Mouse (Mus musculus) forebrain, embryonic 16.5 days (tissue): ENCODE measurements around the gene E2f8. TPM values are rescaled to one million over a fixed set of nuclear protein-coding genes. Genes with fewer than 3 reads are reported as not detected.

Experiments used
- ATAC-seq: fragments of 200-750 bp; cut with Nextera tagmentation; 2 replicates; pipeline ENCODE4 v1.8.0; 2017; ENCODE audit warnings: mild to moderate bottlenecking, moderate library complexity
- H3K27ac ChIP-seq: fragments of 300-500 bp; sonication (generic); 2 replicates; pipeline ENCODE4 v1.5.1; 2014; ENCODE audit warnings: low read length, control low read depth
- H3K27me3 ChIP-seq: fragments of 300-500 bp; sonication (generic); replicated peaks from 2 replicates; pipeline ENCODE4 v1.6.1; 2014; ENCODE audit warnings: low read length; ENCODE audit not compliant: control insufficient read depth, insufficient read depth
- H3K36me3 ChIP-seq: fragments of 300-500 bp; sonication (generic); 2 replicates; pipeline ENCODE4 v1.6.1; 2014; ENCODE audit not compliant: control insufficient read depth, insufficient read depth
- H3K4me1 ChIP-seq: fragments of 300-500 bp; sonication (generic); replicated peaks from 2 replicates; pipeline ENCODE4 v1.6.1; 2014; ENCODE audit warnings: low read length; ENCODE audit not compliant: control insufficient read depth, insufficient read depth
- H3K4me2 ChIP-seq: fragments of 300-500 bp; sonication (generic); 2 replicates; pipeline ENCODE4 v1.6.1; 2014; ENCODE audit warnings: mild to moderate bottlenecking, low read length, control low read depth
- H3K4me3 ChIP-seq: fragments of 300-500 bp; sonication (generic); replicated peaks from 2 replicates; pipeline ENCODE4 v1.5.1; 2014; ENCODE audit warnings: mild to moderate bottlenecking, low read length, control low read depth
- H3K9ac ChIP-seq: fragments of 300-500 bp; sonication (generic); replicated peaks from 2 replicates; pipeline ENCODE4 v1.6.1; 2014; ENCODE audit warnings: low read depth, low read length, control low read depth
- H3K9me3 ChIP-seq: fragments of 300-500 bp; sonication (generic); 2 replicates; pipeline ENCODE4 v1.6.1; 2016; ENCODE audit warnings: low read length; ENCODE audit not compliant: control insufficient read depth
- WGBS: fragments of 180-500 bp; shearing (Covaris S2); extraction: QIAGEN DNeasy Blood & Tissue Kit; methylation state at CpG from one replicate; pipeline ENCODE4 v1.1.7; 2014; 5-methylcytosine and 5-hydroxymethylcytosine counted together
- polyA plus RNA-seq: library from polyadenylated mRNA; unstranded; fragments of >200 nt; fragmentation: Nextera tagmentation; extraction: Ambion mirVana; gene quantifications from 2 replicates; pipeline ENCODE4 v1.2.1, GENCODE M21; 2015

The E2f8 gene
- polyA plus RNA-seq, 1 experiment from 2014 or later: 4.8 TPM

GRCm38 (mm10) chr7:48851529-48852104 lies 29.8 kb downstream of the E2f8 start:
- Histone ChIP-seq H3K4me1 (0 out of 2 replicates have a peak, but pooled peaks cover 3% of the 10 kb centered on the region), H3K9ac (no peak overlapping the region), H3K4me2 (no peak overlapping the region), H3K36me3 (no peaks in the 10 kb centered on the region), H3K9me3 (no peaks in the 10 kb centered on the region), H3K27me3 (no peaks in the 10 kb centered on the region), H3K4me3 (no peak overlapping the region), H3K27ac (no peak overlapping the region)
- no peak for ATAC-seq
- WGBS: 40% methylated on average over 6 of the region's 6 CpGs

GRCm38 (mm10) chr7:48847820-48848650 lies 33.4 kb downstream of the E2f8 start, which contains the start of gene Csrp3:
Csrp3 (minus strand) TSS chr7:48848033.
- Histone ChIP-seq H3K27me3 (no peaks in the 10 kb centered on the region), H3K9ac (no peak within 1 kb of the TSS), H3K4me2 (no peak within 1 kb of the TSS), H3K4me1 (0 out of 2 replicates have a peak, but pooled peaks cover 3% of the 10 kb centered on the region), H3K27ac (no peak within 1 kb of the TSS), H3K9me3 (no peaks in the 10 kb centered on the region), H3K4me3 (no peak within 1 kb of the TSS), H3K36me3 (no peaks in the 10 kb centered on the region)
- 42% methylated on average over 11 of the region's 11 CpGs for WGBS
- no peak for ATAC-seq

GRCm38 (mm10) chr7:48846755-48847154 lies 34.6 kb downstream of the E2f8 start:
- no peak overlapping the region for H3K4me3 ChIP-seq
- 53% methylated on average over 6 of the region's 6 CpGs for WGBS
- no peak overlapping the region for H3K27ac ChIP-seq
- no peaks in the 10 kb centered on the region for H3K9me3 ChIP-seq
- H3K4me2 ChIP-seq: no peak overlapping the region
- ATAC-seq: no peak
- no peak overlapping the region for H3K9ac ChIP-seq
- 0 out of 2 replicates have a peak, but pooled peaks cover 1% of the 10 kb centered on the region for H3K4me1 ChIP-seq
- H3K27me3 ChIP-seq: no peaks in the 10 kb centered on the region
- H3K36me3 ChIP-seq: no peaks in the 10 kb centered on the region

- Histone ChIP-seq H3K4me1 (no peaks in the 10 kb centered on the region), H3K9ac (no peak overlapping the region), H3K4me3 (no peak overlapping the region), H3K27me3 (no peaks in the 10 kb centered on the region), H3K9me3 (no peaks in the 10 kb centered on the region), H3K4me2 (no peak overlapping the region), H3K36me3 (no peaks in the 10 kb centered on the region), H3K27ac (no peak overlapping the region)
- no peak for ATAC-seq
- 93% methylated on average over 12 of the region's 12 CpGs for WGBS
These were observed 36.0 kb downstream of the E2f8 start for GRCm38 (mm10) chr7:48845213-48845973.

GRCm38 (mm10) chr7:48843541-48843940 lies 37.9 kb downstream of the E2f8 start:
- Histone ChIP-seq H3K27ac (no peak overlapping the region), H3K27me3 (no peaks in the 10 kb centered on the region), H3K36me3 (no peaks in the 10 kb centered on the region), H3K4me2 (no peak overlapping the region), H3K4me1 (no peaks in the 10 kb centered on the region), H3K4me3 (no peak overlapping the region), H3K9ac (no peak overlapping the region), H3K9me3 (no peaks in the 10 kb centered on the region)
- ATAC-seq: no peak
- 89% methylated on average over 5 of the region's 5 CpGs for WGBS

- Histone ChIP-seq H3K4me2 (no peak overlapping the region), H3K36me3 (no peaks in the 10 kb centered on the region), H3K9me3 (no peaks in the 10 kb centered on the region), H3K9ac (no peak overlapping the region), H3K27me3 (no peaks in the 10 kb centered on the region), H3K27ac (no peak overlapping the region), H3K4me1 (no peaks in the 10 kb centered on the region), H3K4me3 (no peak overlapping the region)
- ATAC-seq: no peak
- WGBS: 71% methylated on average over 3 of the region's 3 CpGs
These were observed 39.0 kb downstream of the E2f8 start for GRCm38 (mm10) chr7:48842353-48842752.

- no peak for ATAC-seq
- Histone ChIP-seq H3K9me3 (no peaks in the 10 kb centered on the region), H3K27ac (no peak overlapping the region), H3K4me1 (no peaks in the 10 kb centered on the region), H3K4me3 (no peak overlapping the region), H3K27me3 (no peaks in the 10 kb centered on the region), H3K4me2 (no peak overlapping the region), H3K36me3 (no peaks in the 10 kb centered on the region), H3K9ac (no peak overlapping the region)
- WGBS: 84% methylated on average over 4 of the region's 4 CpGs
These were observed 39.9 kb downstream of the E2f8 start for GRCm38 (mm10) chr7:48841538-48841937.

GRCm38 (mm10) chr7:48840545-48840944 lies 40.9 kb downstream of the E2f8 start:
- H3K4me2 ChIP-seq: no peak overlapping the region
- no peaks in the 10 kb centered on the region for H3K36me3 ChIP-seq
- H3K9me3 ChIP-seq: no peaks in the 10 kb centered on the region
- no peak overlapping the region for H3K4me3 ChIP-seq
- 86% methylated on average over 2 of the region's 2 CpGs for WGBS
- H3K9ac ChIP-seq: no peak overlapping the region
- H3K27ac ChIP-seq: no peak overlapping the region
- no peak for ATAC-seq
- H3K4me1 ChIP-seq: no peaks in the 10 kb centered on the region
- no peaks in the 10 kb centered on the region for H3K27me3 ChIP-seq

- no peak overlapping the region for H3K9ac ChIP-seq
- no peak overlapping the region for H3K27ac ChIP-seq
- H3K4me3 ChIP-seq: no peak overlapping the region
- no peaks in the 10 kb centered on the region for H3K27me3 ChIP-seq
- no peak for ATAC-seq
- no peaks in the 10 kb centered on the region for H3K9me3 ChIP-seq
- no peak overlapping the region for H3K4me2 ChIP-seq
- 73% methylated on average over 2 of the region's 2 CpGs for WGBS
- H3K36me3 ChIP-seq: no peaks in the 10 kb centered on the region
- H3K4me1 ChIP-seq: peaks cover 4% of the 10 kb centered on the region; the same call in 1 of the 2 replicates
These were observed 43.0 kb downstream of the E2f8 start for GRCm38 (mm10) chr7:48838434-48838833.
